Mouse (Mus musculus) cerebellum, adult 11 months (tissue): ENCODE data around the gene Dhx36.

Experiments
- DNase-seq: peaks from one replicate; pipeline ENCODE4 v3.0.0; 2022

Dhx36 gene

DNA sequence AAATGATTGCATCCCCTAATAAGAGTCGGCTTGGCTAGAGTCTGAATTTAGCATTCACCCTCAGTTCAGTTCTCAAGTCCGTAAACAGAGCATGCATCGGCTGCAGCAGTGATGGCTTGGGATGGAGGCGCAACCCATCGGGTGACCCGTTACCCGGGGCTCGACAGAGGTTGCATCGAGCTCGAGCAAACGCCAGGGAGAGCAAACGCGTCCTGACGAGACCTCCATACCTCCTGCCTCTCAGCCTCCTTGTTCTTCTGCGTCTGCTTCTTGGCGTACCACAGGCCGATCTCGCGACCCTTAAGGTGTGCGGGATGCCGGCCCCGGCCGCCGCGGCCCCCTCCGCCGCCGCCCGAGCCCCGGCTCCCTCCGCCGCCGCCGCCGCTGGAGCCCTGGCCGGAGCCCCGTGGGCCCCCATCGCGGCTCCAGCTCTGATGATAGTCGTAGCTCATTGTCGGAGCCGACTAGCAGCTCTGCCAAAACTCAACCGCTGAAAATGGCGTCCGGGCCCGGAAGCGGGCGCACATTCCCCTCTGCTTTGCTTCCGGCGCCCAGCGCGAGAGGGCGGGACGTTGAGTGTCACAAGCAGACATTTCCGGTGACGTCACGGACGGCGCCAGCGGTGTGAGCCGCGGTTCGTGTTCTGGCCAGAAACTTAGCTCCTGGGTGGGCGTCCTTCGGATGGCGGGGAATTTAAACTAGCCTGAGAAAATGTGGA is at the start of gene Dhx36:
Dhx36 (minus strand) TSS at position 517 of the 718 bp plus-strand sequence.
- peak; percentile 93 for DNase-seq

DNA sequence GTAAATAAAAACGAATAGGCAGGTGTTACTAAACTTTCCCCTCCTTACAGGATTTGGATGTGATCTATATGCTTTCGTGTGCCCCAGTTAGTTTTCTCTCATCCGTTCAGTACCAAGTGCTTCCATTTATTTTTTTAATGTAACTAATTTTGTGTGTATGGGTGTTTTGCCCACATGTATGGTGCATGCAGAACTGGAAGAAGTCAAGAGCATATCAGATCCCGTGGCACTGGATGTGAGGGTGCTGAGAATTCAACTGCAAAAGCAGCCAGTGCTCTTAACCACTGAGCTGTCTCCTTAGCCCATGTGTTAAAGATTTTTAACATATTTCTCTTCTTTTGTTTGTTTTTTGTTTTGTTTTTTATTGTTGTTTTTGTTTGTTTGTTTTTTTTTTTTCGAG is 20.8 kb upstream of the Dhx36 start:
- DNase-seq = no peak

DNA sequence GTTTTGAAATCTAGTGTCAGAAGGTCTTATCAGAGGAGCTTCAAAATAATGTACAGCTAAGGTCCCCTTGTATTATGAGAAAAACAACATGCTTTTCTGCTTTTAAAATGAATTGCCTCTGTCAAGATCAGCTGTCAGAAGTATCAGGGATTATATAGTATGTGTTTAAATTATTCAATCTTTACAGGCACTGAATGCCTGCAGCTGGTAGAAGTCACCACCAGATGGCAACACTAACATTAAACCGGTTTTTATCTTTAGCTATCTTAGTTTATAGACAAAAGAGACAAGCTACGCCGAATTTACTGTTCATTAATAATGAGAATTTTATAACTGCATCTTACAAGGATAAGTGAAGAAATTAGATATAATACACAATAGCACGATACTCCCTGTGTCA is 20.4 kb upstream of the Dhx36 start:
- DNase-seq = no peak

DNA sequence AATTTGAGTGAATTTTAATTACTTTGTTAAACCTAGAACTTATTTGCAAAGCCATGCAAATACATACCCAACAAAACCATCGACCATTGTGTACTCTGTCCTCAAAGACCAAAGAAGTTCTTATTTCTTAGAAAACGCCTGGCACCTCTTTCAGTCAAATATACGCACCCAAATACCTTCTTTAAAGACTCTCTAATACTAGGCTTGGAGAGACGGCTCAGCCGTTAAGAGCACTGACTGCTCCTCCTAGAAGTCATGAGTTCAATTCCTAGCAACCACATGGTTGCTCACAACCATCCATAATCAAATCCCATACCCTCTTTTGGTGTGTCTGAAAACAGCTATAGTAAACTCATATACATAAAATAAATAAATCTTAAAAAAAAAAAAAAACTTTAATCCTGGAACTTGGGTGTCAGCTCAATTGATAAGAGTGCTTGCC is 423 bp upstream of the Dhx36 start:
- no peak for DNase-seq

DNA sequence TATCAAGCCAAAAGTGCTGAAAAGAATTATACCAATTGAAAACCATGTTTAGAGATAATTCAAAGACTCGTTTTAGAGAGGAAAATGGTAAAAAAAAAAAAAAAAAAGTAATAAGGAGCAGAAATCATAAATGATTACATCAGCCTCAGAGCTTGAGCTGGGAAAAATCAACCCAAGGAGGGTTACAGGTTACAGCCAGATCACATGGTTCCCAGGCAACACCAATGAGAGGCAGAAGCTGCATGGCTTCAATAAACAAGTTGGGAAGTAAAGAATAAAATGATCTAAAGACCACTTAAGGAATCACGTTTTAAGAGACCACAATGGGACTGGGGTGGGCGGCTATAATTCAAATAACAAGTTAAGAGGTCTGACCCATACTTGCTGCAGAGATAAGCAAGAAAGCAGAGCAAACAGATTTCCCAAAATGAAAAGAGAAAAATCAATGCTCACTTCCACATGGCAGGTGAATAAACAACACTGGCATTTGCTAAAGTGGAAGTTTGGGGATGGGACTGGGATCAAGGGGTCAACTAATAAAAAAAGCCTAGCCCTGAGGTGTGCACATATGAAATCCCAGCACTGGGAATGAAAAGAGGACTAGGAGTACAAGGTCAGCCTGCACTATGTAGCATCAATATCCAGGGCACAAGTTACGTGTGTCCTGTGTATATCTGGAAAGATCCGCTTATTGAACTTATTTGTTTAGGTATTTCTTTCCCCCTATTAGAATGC is 1.5 kb downstream of the Dhx36 start:
- DNase-seq = no peak

DNA sequence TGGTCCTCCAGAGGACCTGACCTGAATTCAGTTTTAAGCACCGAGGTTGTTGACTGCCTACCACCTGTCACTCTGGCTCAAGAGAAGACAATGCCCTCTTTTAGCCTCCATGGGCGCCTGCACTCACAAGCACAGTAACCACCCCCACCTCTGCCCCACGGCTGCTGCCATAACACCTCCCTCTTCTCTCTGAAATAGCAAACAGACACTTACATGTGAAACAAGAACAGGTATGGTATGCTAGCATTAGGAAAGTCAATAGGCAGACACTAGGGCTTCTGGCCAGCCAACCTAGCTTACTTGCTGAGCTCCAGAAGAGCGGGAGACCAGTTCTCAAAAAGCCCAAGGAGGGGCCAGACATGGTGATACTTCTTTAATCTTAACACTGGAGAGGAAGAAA is 7.5 kb downstream of the Dhx36 start:
- no peak for DNase-seq

DNA sequence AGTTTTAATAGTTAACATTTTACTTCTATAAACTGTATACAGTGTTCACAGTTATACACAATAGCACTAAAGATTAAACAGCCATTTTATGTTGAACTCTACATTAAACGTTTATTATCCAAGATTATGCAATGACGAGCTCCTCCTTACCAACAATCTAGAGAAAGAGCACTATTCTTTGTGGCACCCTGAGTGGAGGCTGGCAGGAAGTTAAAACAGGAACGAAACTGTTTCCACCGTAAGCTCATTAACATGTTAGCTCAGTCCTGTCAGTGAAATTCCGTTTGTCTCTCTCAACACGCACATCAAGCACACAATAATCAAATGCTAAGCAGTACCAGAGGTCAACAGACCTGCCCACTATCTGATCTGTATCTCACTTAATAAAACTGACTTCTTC is 14.2 kb downstream of the Dhx36 start:
- DNase-seq = no peak

DNA sequence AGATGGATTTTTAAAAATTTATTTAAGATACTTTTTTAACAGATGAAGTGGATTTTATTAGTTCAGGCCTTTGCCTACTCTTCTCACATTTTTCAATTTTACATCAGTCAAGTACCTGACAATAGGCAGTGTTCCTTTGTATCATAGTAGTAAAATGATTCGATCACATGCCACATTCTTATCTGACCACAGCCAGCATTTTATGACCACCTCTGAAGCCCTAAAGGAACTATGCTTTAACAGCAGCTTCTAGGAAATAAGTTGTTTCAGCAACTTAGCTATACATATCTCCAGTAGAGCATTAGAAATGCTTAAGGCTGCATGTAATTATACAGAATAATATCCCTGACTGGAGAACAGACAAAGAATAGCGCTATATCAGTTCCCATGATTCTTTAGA is 22.5 kb downstream of the Dhx36 start:
- no peak for DNase-seq

DNA sequence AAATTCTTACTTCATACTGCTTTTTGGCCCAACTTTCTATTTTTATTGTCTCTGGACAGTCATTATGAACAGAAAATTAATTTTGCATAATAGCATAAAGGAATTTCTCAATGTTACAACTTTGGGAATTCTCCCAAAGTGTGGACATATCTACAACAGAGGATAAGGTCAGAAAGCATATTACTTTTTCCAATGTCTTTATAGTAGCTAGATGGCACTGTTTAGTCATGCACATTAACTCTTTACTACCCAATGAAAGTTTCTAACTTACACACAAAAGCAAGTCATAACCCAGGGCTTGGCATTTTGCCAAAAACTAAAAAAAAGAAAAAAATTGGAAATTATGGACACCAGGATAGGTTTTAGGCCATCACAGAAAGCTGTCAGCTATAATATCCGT is 36.6 kb downstream of the Dhx36 start:
- no peak for DNase-seq

DNA sequence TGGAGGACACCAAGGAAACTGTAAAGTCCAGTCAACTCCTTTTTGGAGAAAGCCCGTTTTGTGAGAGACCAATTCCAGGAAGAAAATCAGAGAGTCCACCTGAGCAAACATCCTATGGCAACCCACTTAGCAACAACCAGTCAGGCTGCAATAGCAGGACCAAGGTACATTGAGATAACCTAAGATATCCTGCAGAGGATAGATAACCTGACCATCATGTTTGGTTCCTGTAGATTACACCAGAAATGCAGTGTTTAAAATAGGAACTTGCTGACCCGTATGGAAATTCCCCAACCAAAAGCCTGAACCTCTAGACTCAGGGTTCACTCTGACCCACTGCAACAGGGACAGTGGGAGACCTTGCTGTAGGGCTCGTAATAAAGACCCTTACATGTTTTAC is 42.5 kb downstream of the Dhx36 start:
- no peak for DNase-seq

DNA sequence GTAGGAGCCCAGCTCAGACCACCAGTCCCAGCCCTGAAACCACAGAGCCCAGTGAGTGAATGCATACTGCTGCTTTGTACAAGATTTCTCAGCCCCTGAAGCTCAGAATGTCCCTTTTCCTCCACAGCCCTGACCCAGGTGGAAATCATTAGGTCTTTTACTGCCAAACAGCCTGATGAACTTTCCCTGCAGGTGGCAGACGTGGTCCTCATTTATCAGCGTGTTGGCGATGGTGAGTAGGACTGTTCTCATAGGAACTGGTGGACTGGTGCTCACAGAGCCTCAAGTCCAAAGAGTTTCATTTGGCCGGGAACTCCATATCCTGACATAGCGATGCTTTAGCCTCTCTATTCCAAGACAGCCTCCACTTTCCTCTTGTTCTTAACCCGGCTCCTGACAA is 47.3 kb downstream of the Dhx36 start:
- DNase-seq = no peak

DNA sequence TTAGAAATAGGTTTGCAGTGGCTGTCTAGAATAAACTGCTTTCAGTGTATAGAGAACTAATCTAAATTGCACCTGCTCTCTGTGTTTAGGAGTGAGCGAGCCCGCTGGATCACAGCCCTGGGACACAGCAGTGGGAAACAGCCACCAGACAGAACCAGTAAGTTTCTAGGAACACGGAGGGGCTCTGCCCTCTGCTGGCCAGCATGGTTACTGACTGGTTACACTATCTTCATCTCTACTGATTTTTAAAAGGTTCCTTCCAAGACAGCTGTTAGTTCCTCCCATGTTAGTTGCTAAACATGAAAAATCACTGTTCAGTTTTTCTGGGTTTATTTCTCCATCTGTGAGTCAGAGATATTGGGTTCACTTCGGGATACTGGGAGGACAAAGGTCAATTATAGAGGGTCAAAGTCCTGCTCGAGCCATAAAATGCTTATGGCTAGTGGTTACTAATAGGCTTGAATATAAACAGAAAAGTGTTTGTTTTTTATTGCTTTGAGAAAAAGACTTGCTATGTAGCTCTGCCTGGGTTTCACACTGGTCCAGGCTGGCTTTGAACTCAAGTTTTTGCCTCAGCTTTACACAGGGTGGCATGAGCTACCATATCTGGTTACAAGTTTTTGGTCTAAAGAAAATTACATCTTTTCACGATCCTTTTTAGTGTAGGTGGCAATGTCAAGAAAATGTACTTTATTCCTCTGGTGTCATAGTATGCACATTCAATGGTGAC is 48.4 kb downstream of the Dhx36 start:
- peak; percentile 24 for DNase-seq

DNA sequence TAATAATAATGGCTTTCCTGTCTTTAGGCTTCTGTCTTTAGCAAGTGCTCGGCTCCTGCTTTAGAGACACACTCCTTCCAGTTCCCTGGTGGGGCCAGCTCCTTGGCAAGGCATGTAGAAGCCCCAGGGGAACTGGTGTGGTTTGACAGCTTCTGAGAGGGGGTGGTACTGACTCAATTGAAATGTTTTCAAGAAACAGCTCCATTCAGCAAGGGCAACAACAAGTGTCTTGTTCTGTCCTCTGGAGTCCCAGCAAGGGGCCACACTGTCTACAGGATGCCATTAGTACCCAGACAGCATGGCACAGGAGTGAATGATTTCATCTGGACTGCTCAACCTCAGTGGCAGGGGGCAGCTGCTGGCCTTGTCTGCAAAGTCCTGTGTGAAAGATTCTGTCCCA is 51.0 kb downstream of the Dhx36 start:
- DNase-seq = peak; percentile 5

DNA sequence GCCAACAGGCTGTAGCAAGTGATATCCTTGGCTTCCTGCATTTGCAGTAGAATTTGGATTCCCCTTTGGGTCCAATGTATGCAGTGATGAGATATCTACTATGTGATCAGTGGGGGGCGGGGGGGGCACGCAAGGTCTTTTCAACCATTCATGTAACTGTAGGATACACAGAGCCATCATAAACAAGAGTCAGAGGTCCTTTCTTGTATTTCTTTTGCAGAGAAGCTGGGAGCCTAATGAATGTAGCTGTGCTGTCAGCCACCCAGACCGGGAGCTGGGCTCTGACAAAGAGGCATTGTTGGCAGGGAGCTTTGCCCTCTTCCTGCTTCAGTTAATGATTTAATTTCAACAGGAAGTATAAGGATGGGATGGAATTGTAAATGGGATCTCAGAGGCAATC is 52.7 kb downstream of the Dhx36 start:
- no peak for DNase-seq

DNA sequence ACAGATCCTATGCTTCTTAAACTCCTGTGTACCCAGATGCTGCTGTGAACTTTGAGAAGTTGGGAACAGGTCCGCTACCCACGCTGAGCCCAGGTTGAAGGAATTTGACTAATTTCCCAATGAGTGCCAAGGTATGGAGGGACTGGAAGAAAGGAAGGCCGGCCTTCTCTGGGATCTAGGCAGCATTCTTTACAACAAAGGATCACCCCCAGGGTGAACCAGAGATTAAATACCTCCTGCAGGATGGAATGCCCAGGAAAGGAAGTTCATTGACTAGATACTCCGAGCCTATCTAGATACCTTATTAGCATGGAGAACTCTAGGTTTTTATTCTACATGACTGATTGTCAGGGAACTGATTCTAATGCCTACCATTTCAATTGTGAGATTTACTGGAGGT is 53.8 kb downstream of the Dhx36 start:
- no peak for DNase-seq

DNA sequence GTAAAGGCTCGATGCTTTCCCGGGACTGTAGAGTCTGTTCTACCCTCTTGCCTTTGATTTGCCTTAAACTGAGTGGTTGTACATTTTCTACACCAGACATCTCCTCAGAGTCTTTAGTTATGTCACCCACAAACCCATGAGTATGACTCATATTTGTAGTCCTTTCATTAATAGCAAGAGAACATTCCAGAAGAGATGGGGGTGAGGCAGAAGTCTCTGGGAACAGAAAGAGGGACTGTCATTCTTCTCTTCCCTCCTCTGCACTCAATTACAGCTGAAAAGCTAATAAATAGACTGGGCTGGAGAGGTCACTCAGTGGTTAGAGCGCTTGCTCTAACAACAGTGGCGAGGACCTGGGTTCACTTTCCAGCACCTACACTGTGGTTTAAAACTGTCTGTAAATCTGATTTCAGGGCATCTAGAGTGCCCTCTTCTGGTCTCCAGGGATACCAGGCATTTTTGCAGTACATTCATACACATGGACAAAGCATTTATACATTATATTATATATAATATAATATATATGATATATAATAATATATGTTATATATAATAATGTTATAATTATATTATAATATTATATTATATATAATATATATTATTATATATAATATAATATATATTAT is 56.8 kb downstream of the Dhx36 start:
- no peak for DNase-seq

DNA sequence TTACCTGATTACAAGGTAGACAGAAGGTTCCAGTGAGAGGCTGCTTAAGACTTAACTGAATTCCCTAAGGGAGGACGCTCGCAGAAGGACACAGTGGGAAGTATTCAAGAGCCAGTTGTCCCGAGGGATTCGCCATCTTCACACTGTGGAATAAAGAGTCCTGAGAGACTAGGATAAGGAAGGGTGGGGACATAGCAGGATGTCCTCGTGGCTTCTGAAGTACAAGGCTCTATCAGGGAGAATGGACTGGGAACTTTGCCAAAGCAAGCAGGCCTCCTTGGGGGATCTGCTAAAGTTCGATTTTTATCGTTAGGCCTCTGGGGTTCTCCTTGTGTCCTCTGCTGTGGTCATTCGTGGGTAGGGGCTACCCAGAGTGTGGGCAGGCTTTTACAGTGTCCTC is 59.7 kb downstream of the Dhx36 start:
- no peak for DNase-seq

DNA sequence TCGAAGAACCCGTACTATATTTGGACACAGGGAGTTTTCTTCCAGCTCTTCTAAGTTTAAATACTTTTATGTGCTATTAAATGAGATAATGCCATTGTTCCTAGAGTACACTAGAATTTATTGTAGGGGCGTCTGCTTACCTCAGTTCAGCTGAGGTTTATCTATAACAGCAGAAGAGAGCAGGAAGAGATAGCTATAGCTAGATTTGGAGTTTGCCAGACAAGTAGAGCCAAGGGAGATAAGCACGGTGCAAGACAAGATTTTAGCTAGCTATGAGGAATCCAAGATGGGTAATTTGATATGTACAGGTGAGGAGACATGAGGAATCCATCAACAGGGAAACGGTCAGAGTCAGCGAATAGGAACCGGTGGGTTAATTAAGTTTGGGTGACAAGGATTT is 60.5 kb downstream of the Dhx36 start:
- no peak for DNase-seq

DNA sequence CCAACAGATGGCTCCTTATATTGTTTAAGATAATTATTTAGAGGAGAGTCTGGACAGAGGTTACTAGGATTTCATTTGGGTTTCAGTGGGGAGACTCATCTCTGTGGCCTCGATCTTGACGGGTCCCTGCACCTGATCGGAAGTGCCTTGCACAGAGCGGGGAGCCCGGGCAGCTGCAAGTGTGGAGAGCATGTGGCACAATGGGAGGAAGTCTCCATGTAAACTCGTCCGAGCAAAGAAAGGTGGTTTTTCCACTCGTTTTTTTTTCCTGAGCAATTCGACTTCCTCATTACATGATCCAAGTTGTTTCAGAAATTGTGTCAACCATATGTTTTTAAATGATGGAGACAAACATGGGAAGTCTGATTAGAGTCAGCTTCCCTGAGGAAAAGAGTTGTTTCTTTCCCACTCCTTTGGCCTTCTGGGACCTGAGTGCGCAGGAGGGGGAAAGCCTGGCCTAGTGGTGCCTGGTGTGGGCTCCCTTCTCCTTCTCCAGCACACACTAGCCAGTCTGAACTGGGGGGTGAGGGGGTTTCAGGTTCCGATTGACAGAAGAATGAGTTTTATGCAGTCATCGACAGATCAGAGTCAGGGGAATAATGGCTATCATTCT is 63.1 kb downstream of the Dhx36 start:
- no peak for DNase-seq

DNA sequence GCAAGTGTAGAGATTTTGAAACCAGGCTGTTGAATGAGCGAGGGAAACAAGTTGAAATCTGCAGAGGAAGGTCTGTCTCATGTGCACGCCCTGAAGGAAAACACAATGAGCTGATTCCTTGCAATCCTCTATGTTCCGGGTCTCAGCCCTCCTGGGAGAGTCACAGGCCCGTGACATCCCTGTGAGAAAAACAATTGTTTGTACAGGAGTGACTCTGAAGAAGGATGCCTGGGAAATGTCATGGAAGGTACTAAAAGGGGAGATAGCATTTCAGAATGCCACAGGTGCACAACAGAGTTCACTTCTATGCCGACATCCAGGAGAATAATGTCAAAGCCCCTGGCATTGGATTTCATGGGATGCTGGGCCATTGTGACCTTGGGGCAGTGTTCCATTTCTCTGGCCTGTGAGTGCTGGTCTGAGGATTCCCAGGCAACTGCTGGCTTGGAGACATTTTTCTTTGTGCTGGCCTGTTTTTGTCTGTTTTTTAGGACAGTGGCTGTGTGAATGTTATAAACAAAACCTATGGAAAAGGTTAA is 66.3 kb downstream of the Dhx36 start:
- no peak for DNase-seq

DNA sequence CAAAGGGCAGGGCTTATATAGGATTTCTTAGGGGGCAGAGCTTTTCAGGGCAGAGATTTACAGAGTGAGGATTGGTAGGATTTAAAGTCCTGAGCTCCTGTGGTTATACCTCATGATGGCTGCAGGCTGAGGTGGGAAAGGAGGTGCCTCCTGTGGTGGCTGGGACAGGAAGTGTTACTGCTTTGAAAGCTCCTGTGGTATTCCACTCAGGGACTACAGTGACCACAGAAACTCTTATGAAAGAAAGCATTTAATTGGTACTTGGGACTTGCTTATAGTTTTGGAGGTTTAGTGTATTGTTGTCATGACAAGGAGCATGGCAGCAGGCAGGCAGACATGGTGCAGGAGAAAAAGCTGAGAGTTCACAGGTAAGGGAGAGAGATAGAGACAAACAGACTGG is 70.9 kb downstream of the Dhx36 start:
- no peak for DNase-seq

DNA sequence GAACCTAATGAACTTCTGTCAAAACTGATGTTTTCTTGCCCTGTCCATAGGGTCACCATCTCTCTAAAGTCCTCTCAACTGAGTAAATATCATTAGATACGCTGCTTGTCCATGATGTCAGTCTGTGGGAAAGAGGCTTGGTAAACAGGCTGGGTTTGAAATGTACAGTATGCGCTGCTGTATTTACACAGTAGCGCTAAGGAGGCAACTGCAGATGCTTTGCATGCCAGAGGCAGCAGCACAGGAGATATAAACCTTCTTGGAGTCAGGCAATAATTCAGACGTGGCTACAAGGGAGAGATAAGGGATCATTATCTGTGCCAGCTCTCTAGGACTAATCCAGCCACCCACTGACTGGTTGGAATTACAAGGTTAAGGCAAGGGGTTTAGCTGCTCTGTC is 73.1 kb downstream of the Dhx36 start:
- no peak for DNase-seq
